Mouse (Mus musculus) macrophage (primary cell): ENCODE results near the gene Phc1. TPM values are rescaled to one million over a fixed set of nuclear protein-coding genes. Genes with fewer than 3 reads are reported as not detected.

Source experiments
- H3K27ac ChIP-seq: fragments of 350-480 bp; formaldehyde crosslinking; 2 replicates; pipeline ENCODE4 v1.9.0; 2021
- H3K36me3 ChIP-seq: fragments of 350-480 bp; formaldehyde crosslinking; 2 replicates; pipeline ENCODE4 v1.9.0; 2021; ENCODE audit errors: inconsistent target
- H3K4me3 ChIP-seq: fragments of 350-480 bp; formaldehyde crosslinking; 2 replicates; pipeline ENCODE4 v1.9.0; 2021; ENCODE audit errors: inconsistent target
- H3K79me2 ChIP-seq: fragments of 350-480 bp; formaldehyde crosslinking; 2 replicates; pipeline ENCODE4 v1.9.0; 2021; ENCODE audit errors: inconsistent target
- WGBS: methylation state at CpG from one replicate; pipeline ENCODE4 v1.1.7; 2026; ENCODE audit warnings: inconsistent platforms; ENCODE audit not compliant: missing documents; 5-methylcytosine and 5-hydroxymethylcytosine counted together
- polyA plus RNA-seq: library from polyadenylated mRNA; stranded (reverse); fragments of 250-400 nt; gene quantifications from 3 replicates; pipeline ENCODE4 v1.2.4, GENCODE M21; 2018; ENCODE audit warnings: inconsistent platforms

Gene Phc1
- polyA plus RNA-seq, 1 experiment from 2014 or later = 4.7 TPM

DNA sequence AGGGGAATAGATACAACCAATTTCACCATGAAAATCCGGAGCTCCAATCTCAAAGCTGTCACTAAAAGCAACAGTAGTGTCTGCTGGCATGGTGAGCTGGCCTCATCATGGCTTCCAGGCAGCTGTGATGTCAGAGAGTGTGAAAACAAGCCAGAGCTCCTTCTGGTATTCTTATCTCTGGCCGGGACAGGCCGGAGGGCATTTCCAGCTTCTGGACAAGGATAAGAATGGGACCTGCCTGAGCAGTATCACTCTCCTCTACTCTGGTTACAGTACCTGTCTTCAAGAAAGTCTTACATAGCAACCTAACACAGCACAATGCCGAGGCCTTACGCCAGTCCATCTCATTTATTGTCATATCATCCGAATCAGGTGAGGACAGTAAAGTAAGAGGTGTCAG, 5.4 kb upstream of the Phc1 start:
- no peak overlapping the region for H3K4me3 ChIP-seq
- H3K79me2 ChIP-seq = no peaks in the 10 kb centered on the region
- WGBS = 98% methylated on average over 6 of the region's 6 CpGs
- no peaks in the 10 kb centered on the region for H3K36me3 ChIP-seq
- no peak overlapping the region for H3K27ac ChIP-seq

DNA sequence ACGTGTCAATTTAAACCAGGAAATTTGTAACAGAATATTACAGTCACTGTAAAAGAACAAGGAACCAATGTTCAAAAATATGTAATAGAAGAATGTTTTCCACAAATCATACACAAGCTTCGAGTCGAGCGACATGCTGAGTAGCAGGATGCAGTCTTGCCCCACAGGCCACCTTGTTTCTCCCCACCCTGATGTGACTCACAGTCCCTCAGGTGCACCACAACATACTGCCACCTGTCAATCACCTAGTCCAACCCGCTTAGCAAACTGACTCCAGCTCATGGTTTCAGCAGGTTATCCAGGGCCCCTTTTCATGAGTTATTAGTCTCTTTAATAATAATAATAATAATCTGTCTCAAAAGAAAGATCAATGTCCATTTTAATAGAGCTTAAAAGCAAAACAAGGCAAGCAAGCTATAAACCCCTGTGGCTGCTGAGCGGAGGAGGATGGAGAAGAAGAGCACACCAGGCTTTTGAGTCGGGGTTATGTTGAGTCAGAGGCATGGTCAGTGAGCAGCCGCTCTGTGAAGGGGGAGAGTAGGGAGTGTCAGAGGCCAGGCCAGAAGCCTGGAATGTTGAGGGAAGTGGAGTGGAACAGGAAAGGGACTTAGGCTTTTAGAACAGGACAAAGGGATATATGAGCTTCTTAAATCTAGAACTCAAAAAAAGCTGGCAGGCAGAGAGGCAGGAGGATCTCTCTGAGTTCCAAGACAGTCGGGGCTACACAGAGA, 4.2 kb upstream of the Phc1 start:
- H3K27ac ChIP-seq = no peak overlapping the region
- H3K79me2 ChIP-seq = no peaks in the 10 kb centered on the region
- no peaks in the 10 kb centered on the region for H3K36me3 ChIP-seq
- WGBS = 60% methylated on average over 9 of the region's 9 CpGs
- no peak overlapping the region for H3K4me3 ChIP-seq

DNA sequence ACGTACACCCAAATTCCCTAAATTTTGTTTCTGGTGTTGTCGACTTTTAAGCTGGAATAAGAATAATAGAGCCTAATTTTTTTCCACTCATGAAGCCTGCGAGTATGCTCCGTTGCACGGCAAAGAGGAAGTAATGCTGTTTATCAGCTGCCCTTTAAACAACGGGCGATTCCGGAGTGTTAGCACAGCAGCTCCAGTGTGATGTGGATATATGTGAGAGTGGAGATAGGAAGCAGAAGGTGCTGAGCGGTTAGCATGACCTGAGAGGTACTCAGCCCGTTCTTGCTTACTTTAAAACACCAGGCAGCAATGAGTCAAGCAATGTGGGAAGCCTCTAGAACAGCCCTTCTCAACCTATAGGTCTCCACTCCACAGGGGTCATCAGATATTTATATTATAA, 3.4 kb upstream of the Phc1 start:
- WGBS = 6% methylated on average over 7 of the region's 10 CpGs

DNA sequence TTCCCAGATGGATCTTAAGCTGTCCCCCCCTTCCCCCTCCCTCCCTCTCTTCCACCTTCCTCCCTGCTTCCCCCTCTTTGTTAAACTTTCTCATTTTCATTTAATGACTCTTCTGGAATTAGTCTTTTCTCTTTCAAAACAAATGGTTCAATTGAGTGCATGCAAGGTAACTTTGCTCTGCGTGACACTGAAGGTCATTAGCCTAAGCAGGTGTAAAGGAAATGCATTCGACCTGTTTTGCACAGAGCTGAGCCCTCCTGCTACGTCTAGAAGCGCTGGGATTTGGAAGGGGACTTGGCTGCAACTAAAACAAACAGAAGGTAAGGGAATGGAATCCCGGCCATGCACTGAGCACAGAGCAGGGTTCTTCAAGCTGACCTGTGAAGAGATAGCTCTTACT, 1.8 kb upstream of the Phc1 start:
- WGBS = 92% methylated on average over 5 of the region's 5 CpGs
- Histone ChIP-seq H3K79me2 (no peaks in the 10 kb centered on the region), H3K4me3 (no peak overlapping the region), H3K36me3 (no peaks in the 10 kb centered on the region), H3K27ac (no peak overlapping the region)

More for the DNA sequence above, 3.4 kb upstream of the Phc1 start:
- H3K79me2 ChIP-seq = no peaks in the 10 kb centered on the region
- H3K27ac ChIP-seq = no peak overlapping the region
- no peaks in the 10 kb centered on the region for H3K36me3 ChIP-seq
- no peak overlapping the region for H3K4me3 ChIP-seq

DNA sequence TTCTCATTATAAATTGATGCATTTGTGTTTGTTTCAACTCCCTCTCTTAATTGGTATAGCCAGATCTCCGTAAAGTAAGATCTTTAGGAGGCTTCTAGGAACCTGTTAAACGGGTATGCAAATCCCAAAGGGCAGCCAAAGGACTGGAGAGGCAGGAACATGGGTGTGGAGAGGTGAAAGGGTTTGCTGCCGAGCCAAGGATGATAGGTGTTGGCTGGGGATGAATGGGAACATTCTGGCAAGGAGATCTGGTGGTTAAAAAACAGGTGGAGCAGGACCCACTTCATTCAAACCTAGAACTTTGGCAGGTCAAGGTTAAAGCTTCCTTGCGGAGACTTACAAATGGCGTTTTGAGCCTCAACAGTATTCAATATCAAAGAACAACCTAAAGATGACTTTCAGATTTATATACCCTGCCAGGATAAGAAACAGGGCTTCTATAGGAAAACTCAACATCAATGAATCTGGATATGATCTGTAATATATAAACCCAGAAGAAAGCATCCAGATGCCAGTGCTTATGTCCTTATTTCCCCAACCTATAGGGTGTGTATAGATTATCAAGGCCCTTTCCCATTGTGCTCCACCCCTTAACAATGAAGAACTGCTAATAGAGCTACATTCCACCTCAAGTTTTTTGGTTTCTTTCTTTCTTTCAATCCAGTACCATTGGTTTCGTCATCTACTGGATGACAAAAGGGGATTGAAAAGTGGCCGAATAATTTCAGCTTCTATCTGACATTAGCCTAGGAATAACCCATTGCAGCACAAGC, 863 bp upstream of the Phc1 start:
- no peak overlapping the region for H3K4me3 ChIP-seq
- H3K36me3 ChIP-seq = no peaks in the 10 kb centered on the region
- WGBS = 90% methylated on average over 7 of the region's 7 CpGs
- no peaks in the 10 kb centered on the region for H3K79me2 ChIP-seq
- H3K27ac ChIP-seq = no peak overlapping the region

DNA sequence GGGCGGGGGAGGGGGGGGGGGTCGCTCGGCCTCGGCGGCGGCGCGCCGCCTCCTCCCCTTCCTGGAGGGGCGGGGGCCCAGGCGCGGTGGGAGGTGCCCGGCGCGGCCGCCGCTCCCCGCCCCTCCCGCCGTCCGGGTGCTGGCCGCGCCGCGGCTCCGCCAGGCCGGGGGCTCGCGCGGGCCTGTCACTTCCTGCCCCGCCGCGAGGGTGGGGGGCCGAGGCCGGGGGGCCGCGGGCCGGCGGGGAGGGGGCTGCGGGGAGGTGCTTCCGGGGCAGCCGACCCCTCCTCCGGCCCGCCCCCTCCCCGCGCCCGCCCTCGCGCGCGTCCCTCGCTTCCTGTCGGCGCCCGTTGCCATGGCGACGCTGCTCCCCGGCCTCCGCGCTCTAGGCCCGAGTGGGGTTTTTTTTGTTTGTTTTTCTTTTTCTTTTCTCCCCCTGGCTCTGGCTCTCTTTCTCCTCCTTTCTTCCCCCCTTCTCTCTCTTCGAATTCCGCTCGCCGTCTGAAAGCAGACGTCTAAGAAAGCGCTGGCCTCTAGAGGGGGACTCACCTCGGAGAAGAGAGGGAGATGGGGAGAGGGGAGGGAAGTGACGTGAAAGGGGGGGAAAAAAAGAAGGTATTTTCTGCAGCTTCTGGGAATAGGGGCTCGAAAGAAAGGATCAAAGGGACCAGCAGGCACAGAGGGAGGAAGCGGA, 566 bp downstream of the Phc1 start:
- WGBS = 7% methylated on average over 16 of the region's 71 CpGs
- Histone ChIP-seq H3K79me2 (no peaks in the 10 kb centered on the region), H3K4me3 (peak overlapping the region; percentile 54), H3K36me3 (no peaks in the 10 kb centered on the region), H3K27ac (no peak overlapping the region)

DNA sequence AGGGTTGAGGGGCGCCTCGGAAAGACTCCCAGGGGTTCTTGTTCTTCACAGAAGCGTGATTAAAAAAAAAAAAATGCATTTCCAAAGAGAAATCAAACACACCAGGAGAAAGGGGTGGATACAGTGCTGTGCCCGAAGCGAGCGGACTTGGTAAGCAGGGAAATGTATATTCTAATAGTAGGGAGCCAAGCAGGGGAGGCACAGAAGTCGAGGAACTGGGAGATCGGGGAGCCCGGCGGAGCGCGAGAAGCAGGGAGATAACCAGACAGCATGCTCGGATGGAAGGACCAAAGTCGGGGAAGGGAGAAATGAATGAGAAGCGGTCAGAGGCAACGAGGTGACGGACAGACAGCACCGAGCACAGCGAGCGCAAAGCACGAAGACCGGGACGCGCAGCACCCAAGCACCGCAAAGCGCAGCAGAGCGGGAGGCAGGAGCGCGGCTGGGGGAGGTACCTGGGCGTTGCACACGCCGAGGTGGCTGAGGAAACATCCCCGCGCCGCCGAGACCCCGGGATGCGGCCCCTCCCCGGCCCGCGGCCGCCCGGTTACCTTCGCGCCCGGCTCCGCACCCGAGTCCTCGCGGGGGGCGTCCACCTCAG, 1.2 kb downstream of the Phc1 start:
- Histone ChIP-seq H3K36me3 (no peaks in the 10 kb centered on the region), H3K4me3 (peak overlapping the region; percentile 34), H3K79me2 (no peaks in the 10 kb centered on the region), H3K27ac (no peak overlapping the region)
- WGBS = under 1% methylated on average over 15 of the region's 51 CpGs

DNA sequence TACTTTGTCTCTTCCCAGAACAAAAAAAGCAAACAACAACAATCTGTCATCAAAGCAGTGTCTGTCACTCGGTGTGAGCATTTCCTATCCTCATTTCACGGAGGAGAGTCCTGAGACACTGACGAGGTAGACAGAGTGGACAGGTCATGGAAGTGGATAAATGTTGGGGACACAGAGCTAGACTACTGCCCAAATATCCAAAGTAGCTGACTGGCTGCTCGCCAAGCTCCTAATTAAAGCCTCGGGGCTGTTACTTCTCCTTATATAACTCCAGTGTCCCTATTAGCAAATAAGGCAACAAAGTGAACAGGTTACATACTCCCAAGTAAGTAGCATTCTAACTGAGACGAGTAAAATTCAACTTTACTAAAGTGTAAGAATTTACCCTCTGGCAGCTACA, 2.8 kb downstream of the Phc1 start:
- Histone ChIP-seq H3K79me2 (no peaks in the 10 kb centered on the region), H3K4me3 (no peak overlapping the region), H3K27ac (no peak overlapping the region), H3K36me3 (no peaks in the 10 kb centered on the region)
- WGBS = 82% methylated on average over 6 of the region's 6 CpGs

DNA sequence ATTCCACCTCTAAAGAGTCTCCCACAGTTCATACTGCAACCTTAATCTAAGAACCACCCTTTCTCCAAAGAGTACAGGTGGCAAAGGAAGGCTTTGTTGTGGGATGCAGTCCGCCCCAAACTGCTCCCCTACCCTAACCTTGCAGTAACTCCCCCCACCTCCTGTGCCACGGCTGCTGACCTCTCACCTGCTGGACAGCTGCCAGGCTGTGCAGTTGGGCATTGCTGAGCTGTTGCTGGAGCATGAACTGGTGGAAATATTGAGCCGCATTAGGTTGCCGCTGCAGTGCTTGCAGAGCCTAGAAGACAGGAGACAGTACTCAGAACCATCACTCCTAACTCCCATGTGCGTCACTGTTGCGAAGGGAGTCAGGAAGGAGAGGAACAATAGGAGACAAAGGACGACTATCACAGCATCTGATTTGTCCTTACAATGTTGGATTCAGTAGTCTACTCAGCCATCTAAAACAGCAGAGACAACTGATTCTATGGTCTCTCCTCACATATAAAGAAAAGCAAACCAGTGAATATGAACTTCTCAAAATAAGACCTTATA, 5.5 kb downstream of the Phc1 start:
- H3K36me3 ChIP-seq = no peaks in the 10 kb centered on the region
- no peaks in the 10 kb centered on the region for H3K79me2 ChIP-seq
- H3K27ac ChIP-seq = no peak overlapping the region
- WGBS = 88% methylated on average over 7 of the region's 7 CpGs
- H3K4me3 ChIP-seq = no peak overlapping the region

DNA sequence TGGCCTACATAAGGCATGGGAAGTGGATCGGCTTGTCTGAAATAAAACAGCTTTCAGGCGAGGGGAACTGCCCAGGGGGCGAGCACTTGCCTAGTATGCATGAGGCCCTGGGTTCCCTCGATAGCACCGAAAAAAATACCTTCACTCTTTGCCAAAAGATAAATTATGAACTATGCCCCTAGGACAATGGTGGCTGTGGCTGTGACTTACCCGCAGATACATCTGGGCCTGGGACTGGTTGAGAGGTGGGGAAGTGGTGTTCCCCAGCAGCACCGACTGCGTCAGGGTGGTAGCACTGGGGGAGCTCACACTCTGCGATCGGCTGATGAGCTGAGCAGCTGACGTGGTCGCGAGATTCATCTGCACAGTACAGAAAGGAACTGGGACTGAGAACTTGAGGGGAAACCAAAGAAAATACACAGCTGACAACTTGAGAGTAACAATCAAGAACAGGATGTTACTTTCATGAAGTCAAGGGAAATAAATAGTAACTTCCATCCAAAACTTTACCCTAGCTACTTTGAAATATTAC, 7.2 kb downstream of the Phc1 start:
- H3K36me3 ChIP-seq = no peaks in the 10 kb centered on the region
- 93% methylated on average over 13 of the region's 13 CpGs for WGBS
- no peak overlapping the region for H3K27ac ChIP-seq
- no peak overlapping the region for H3K4me3 ChIP-seq
- H3K79me2 ChIP-seq = no peaks in the 10 kb centered on the region

DNA sequence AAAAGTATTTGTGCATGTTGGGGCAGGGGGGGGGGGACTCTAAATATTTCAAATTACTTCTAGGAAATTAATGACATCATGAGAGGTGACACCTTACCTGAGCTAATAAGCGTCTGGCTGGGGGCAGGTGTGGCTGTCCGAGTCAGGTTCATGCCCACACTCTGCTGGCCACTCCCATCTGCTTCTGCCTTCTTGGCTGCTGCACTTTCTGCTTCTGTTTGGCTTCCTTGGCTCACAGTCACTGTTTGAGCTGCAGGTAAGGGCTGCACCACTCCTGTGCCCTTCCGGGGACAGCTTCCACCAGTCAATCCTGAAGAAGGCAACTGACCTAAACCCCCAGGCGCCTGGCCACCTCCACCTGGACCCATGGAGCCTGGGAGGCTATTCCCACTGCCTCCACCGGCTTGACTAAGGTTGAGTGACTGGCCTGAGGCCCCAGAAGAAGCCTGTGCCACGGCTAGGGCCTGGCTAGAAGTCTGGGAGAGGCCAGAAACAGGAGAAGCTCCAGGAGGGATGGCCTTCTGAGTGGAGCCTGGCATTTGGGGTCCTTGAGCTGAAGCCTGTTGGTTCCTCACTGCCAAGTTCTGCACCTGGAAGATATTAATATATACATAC, 14.9 kb downstream of the Phc1 start:
- Histone ChIP-seq H3K36me3 (no peaks in the 10 kb centered on the region), H3K27ac (no peak overlapping the region), H3K4me3 (no peak overlapping the region), H3K79me2 (no peaks in the 10 kb centered on the region)
- WGBS = 93% methylated on average over 5 of the region's 6 CpGs

DNA sequence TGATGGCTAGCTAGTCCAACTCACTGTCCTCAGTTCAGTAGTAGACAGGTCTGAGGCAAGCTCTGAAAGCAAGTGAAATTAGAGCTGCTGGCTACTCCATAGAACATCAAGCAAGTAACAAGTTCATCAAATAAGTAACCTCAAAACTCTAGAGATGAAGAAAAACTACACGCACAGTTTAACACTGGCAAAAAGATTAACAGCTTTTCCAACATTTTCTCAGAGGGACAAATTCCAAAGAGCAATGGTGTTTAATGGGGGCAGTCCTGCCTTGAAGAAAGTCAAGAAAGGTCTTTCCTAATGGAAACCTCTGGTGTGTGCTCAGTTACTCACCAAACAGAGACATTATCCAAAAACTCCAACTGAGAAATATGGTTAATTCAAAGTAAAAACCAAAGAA, 21.6 kb downstream of the Phc1 start:
- no peak overlapping the region for H3K27ac ChIP-seq
- 100% methylated on average over 1 of the region's 1 CpGs for WGBS
- no peak overlapping the region for H3K4me3 ChIP-seq
- peaks cover 41% of the 10 kb centered on the region for H3K36me3 ChIP-seq
- H3K79me2 ChIP-seq = no peaks in the 10 kb centered on the region

DNA sequence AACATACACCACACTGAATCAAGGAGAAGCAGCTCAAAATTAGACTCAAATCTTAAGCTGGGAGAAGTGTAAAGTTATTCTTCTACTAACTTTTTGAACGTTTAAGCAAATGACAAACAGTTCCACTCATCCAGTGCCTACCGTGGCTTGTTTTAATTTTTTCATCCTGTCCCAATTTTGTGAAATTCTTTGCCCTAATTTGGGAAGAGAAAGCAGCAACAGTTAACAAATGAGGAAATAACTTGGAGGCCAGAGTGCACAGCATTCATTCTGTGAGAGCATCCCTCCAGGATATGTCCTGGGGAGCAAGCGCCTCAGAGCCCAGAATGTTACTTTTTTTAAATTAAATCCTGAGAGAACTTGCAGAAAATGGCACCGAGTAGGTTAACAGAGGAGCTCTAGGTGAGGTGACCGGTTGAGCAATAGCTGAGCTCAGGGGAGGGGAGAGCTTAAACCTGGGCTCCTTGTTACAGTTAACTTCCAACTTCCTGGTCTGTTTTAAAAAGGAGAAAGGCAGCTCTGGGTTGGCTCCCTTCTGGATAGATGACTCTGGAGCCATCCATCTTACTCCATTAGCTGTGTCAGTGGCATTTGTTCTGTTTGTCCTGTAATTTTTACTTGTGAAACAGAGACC, 30.1 kb downstream of the Phc1 start:
- 10% methylated on average over 5 of the region's 5 CpGs for WGBS

More for the DNA sequence above, 30.1 kb downstream of the Phc1 start:
- peaks cover 26% of the 10 kb centered on the region for H3K36me3 ChIP-seq
- H3K79me2 ChIP-seq = peaks cover 39% of the 10 kb centered on the region
- peak overlapping the region; percentile 100 for H3K4me3 ChIP-seq
- H3K27ac ChIP-seq = peak overlapping the region; percentile 90
